Comparison of ENCODE assay signal across 29 mouse cellular contexts in the genomic region with DNA sequence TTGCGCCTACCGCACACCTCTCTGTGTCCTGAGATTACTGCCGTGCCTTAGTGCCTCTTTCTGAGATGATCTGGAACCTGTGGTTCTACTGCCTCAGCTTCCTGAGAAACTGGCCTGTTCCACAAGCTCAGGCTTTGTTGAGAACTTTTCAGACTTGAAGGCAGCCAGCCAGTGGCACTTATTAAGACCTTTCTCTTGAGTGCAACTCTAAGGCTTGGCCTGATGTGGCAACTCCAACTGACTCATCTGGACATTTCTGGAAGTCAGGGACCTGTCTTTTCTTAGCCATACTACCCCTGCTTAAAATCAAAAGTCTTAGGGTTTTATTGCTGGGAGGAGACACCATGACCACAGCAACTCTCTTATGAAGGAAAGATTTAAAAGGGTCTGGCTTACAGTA. TPM values are rescaled to one million over a fixed set of nuclear protein-coding genes. Genes with fewer than 3 reads are reported as not detected.
DNase-seq lines count a peak whose midpoint lies in the region; ATAC-seq and TF ChIP-seq lines count a peak whose summit lies in the region.
"Had no signal": no experiment of that assay in that cellular context is flagged by ENCODE, and none has a peak within 500 bp of the region (broad histone marks: within the 10 kb centered on the region; RNA-seq: fewer than 3 reads in every experiment).

No protein-coding gene starts in this region.

- no peak for TF ChIP-seq POLR2A in thymus, adult 2 months (IDR thresholded peaks at IDR 0.05; ENCODE audit: control insufficient read depth, extremely low read depth, insufficient read depth, low read length, poor library complexity)

- TF ChIP-seq CTCF in liver, embryonic 14.5 days (IDR thresholded peaks at IDR 0.05; ENCODE audit: low read depth): no peak
- no peak for TF ChIP-seq CTCF in thymus, adult 2 months (IDR thresholded peaks at IDR 0.05; ENCODE audit: borderline replicate concordance, control insufficient read depth, extremely low read depth, insufficient read depth, low read length, poor library complexity)

- peak overlapping the region in 1 of 2 experiments; percentile 17; a peak in 2 of 4 replicates for H3K4me3 ChIP-seq in liver, embryonic 14.5 days (ENCODE audit: insufficient read depth in 1 of 2, low read depth in 2 of 2, low read length in 2 of 2)
- H3K4me3 ChIP-seq in forebrain, embryonic 10.5 days: no peak overlapping the region
- no peak overlapping the region for H3K4me3 ChIP-seq in thymus, adult 2 months (ENCODE audit: control insufficient read depth, insufficient read depth, low read length)
- H3K4me3 ChIP-seq: embryonic facial prominence, embryonic 15.5 days; forebrain, embryonic 12.5 days; heart, embryonic 15.5 days; hindbrain, embryonic 13.5 days; limb, embryonic 13.5 days; lung, embryonic 15.5 days; neural tube, embryonic 15.5 days had no signal

- H3K36me3 ChIP-seq in liver, embryonic 14.5 days (replicated peaks; ENCODE audit: control insufficient read depth, insufficient read depth, low read depth): peaks cover 86% of the 10 kb centered on the region
- H3K36me3 ChIP-seq in forebrain, embryonic 10.5 days (replicated peaks): peaks cover 74% of the 10 kb centered on the region
- peaks cover 22% of the 10 kb centered on the region for H3K36me3 ChIP-seq in thymus, adult 2 months (ENCODE audit: control insufficient read depth, insufficient read depth, low read length)

- ATAC-seq in liver, embryonic 14.5 days (ENCODE audit: insufficient read depth): no peak
- ATAC-seq: activated CD4-positive, CD25-positive, alpha-beta regulatory T cell, adult 4 months; CD4-positive, CD25-positive, alpha-beta regulatory T cell, adult 4 months had no signal

- no peaks in the 10 kb centered on the region for H3K27me3 ChIP-seq in liver, embryonic 14.5 days (ENCODE audit: control insufficient read depth, insufficient read depth, low read length)
- H3K27me3 ChIP-seq in forebrain, embryonic 10.5 days (ENCODE audit: poor library complexity, severe bottlenecking): no peaks in the 10 kb centered on the region
- no peaks in the 10 kb centered on the region for H3K27me3 ChIP-seq in thymus, adult 2 months (ENCODE audit: control insufficient read depth, insufficient read depth, low read length)
- H3K27me3 ChIP-seq: embryonic facial prominence, embryonic 15.5 days; forebrain, embryonic 12.5 days; heart, embryonic 15.5 days; hindbrain, embryonic 13.5 days; limb, embryonic 13.5 days; lung, embryonic 15.5 days; neural tube, embryonic 15.5 days had no signal

- DNase-seq in adrenal gland, adult 2 months: peak; percentile 29
- DNase-seq in adrenal gland, adult 8-10 months: no peak
- DNase-seq in lung, postnatal 36 days: peak; percentile 29
- DNase-seq in lung, postnatal 14 days: no peak
- DNase-seq in liver, embryonic 14.5 days (ENCODE audit: low read depth in 3 of 3, low spot score in 3 of 3): no peak
- no peak for DNase-seq in forebrain, embryonic 10.5 days (ENCODE audit: extremely low spot score, low spot score)
- no peak for DNase-seq in thymus, adult 2 months
- DNase-seq in embryo, embryonic 10.5 days (ENCODE audit: low spot score): no peak
- DNase-seq: cerebellum, adult 11-12 months; cerebellum, postnatal 10 days; embryo, embryonic 11 days; heart, postnatal 36 days; kidney, adult 18-20 months; kidney, postnatal 4 days; right cerebral cortex, adult 18-20 months; right cerebral cortex, postnatal 4 days had no signal

- H3K27ac ChIP-seq in liver, embryonic 14.5 days: peak overlapping the region; percentile 90
- no peak overlapping the region for H3K27ac ChIP-seq in forebrain, embryonic 10.5 days
- H3K27ac ChIP-seq in thymus, adult 2 months (ENCODE audit: control insufficient read depth, insufficient read depth, low read length): no peak overlapping the region
- H3K27ac ChIP-seq: embryonic facial prominence, embryonic 15.5 days; forebrain, embryonic 12.5 days; heart, embryonic 15.5 days; hindbrain, embryonic 13.5 days; limb, embryonic 13.5 days; lung, embryonic 15.5 days; neural tube, embryonic 15.5 days had no signal

- H3K4me2 ChIP-seq in liver, embryonic 14.5 days (ENCODE audit: low read depth): peak overlapping the region; percentile 99
- H3K4me2 ChIP-seq: embryonic facial prominence, embryonic 15.5 days; forebrain, embryonic 12.5 days; heart, embryonic 15.5 days; hindbrain, embryonic 13.5 days; limb, embryonic 13.5 days; lung, embryonic 15.5 days; midbrain, embryonic 11.5 days; neural tube, embryonic 15.5 days had no signal

- no peak for TF ChIP-seq EP300 in liver, embryonic 14.5 days (IDR thresholded peaks at IDR 0.05; ENCODE audit: low read depth)

- H3K9me3 ChIP-seq in liver, embryonic 14.5 days (ENCODE audit: control insufficient read depth, low read length): no peaks in the 10 kb centered on the region
- no peaks in the 10 kb centered on the region for H3K9me3 ChIP-seq in forebrain, embryonic 10.5 days
- H3K9me3 ChIP-seq: embryonic facial prominence, embryonic 15.5 days; forebrain, embryonic 12.5 days; heart, embryonic 15.5 days; hindbrain, embryonic 13.5 days; limb, embryonic 13.5 days; lung, embryonic 15.5 days; neural tube, embryonic 15.5 days had no signal

- H3K9ac ChIP-seq in liver, embryonic 14.5 days (replicated peaks): peak overlapping the region; percentile 31; the same call in 1 of the 2 replicates
- H3K9ac ChIP-seq: embryonic facial prominence, embryonic 15.5 days; forebrain, embryonic 12.5 days; heart, embryonic 15.5 days; hindbrain, embryonic 13.5 days; lung, embryonic 15.5 days; neural tube, embryonic 15.5 days had no signal

- 67% methylated on average over 3 of the region's 3 CpGs for WGBS in liver, embryonic 14.5 days (ENCODE audit: insufficient replicate concordance)
- WGBS in forebrain, embryonic 10.5 days: 94% methylated on average over 3 of the region's 3 CpGs
- WGBS in thymus, adult 2 months: 82% methylated on average over 3 of the region's 3 CpGs

- peaks cover 50 to 56% of the 10 kb centered on the region in 2 experiments for H3K4me1 ChIP-seq in liver, embryonic 14.5 days (replicated peaks; ENCODE audit: control insufficient read depth in 2 of 2, insufficient read depth in 2 of 2, low read length in 1 of 2)
- H3K4me1 ChIP-seq in forebrain, embryonic 10.5 days: peaks cover 52% of the 10 kb centered on the region
- H3K4me1 ChIP-seq in thymus, adult 2 months (replicated peaks; ENCODE audit: control insufficient read depth, insufficient read depth, low read length): peaks cover 23% of the 10 kb centered on the region

RNA-seq across cellular contexts. Expression of gene Anp32b, which starts 6.5 kb away (rescaled TPM):
- total RNA-seq in adrenal gland, adult 2 months (2021): 100 to 1,000 TPM; 103 to 121 TPM
- 56.8 and 73.6 TPM in 2 replicates for polyA plus RNA-seq in adrenal gland, adult 2 months (2012; rRNA removed)
- total RNA-seq in adrenal gland, adult 8-10 months (2022): 100 to 1,000 TPM; 104 to 129 (median 117) TPM
- polyA plus RNA-seq in liver, embryonic 14.5 days (2012; rRNA removed): 60.1 and 171 TPM in 2 replicates
- polyA plus RNA-seq in liver, embryonic 14.5 days (2014; fragmentation: Nextera tagmentation; extraction: Ambion mirVana): 351 and 427 TPM in 2 replicates
- polyA plus RNA-seq in forebrain, embryonic 10.5 days (2016; fragmentation: Nextera tagmentation; extraction: Ambion mirVana): 424 and 464 TPM in 2 replicates
- 52.6 and 126 TPM in 2 replicates for polyA plus RNA-seq in thymus, adult 2 months (2012; rRNA removed)

RNA-seq across cellular contexts. Expression of gene Nans, which starts 31.9 kb away (rescaled TPM):
- 10 to 100 TPM; 38.4 to 42.5 TPM for total RNA-seq in adrenal gland, adult 2 months (2021)
- polyA plus RNA-seq in adrenal gland, adult 2 months (2012; rRNA removed): 13.7 and 16.0 TPM in 2 replicates
- 10 to 100 TPM; 35.0 to 43.4 (median 38.6) TPM for total RNA-seq in adrenal gland, adult 8-10 months (2022)
- 32.9 and 36.0 TPM in 2 replicates for polyA plus RNA-seq in liver, embryonic 14.5 days (2012; rRNA removed)
- 49.4 and 51.8 TPM in 2 replicates for polyA plus RNA-seq in liver, embryonic 14.5 days (2014; fragmentation: Nextera tagmentation; extraction: Ambion mirVana)
- polyA plus RNA-seq in forebrain, embryonic 10.5 days (2016; fragmentation: Nextera tagmentation; extraction: Ambion mirVana): 75.7 and 77.5 TPM in 2 replicates
- 52.3 and 53.4 TPM in 2 replicates for polyA plus RNA-seq in thymus, adult 2 months (2012; rRNA removed)

RNA-seq across cellular contexts. Expression of gene Hemgn, which starts 43.9 kb away (rescaled TPM):
- total RNA-seq in adrenal gland, adult 2 months (2021): not detected
- polyA plus RNA-seq in adrenal gland, adult 2 months (2012; rRNA removed): not detected in 2 replicates
- under 1 TPM in 1 of 4 experiments, not detected in 3; 0.11 TPM for total RNA-seq in adrenal gland, adult 8-10 months (2022)
- polyA plus RNA-seq in liver, embryonic 14.5 days (2012; rRNA removed): 191 and 274 TPM in 2 replicates
- 293 and 315 TPM in 2 replicates for polyA plus RNA-seq in liver, embryonic 14.5 days (2014; fragmentation: Nextera tagmentation; extraction: Ambion mirVana)
- 13.8 and 19.7 TPM in 2 replicates for polyA plus RNA-seq in forebrain, embryonic 10.5 days (2016; fragmentation: Nextera tagmentation; extraction: Ambion mirVana)
- polyA plus RNA-seq in thymus, adult 2 months (2012; rRNA removed): 0.93 and 1.3 TPM in 2 replicates
- total RNA-seq: gastrocnemius, adult 18-20 months; left cerebral cortex, postnatal 25 days; midbrain, postnatal 0 days had no signal
- polyA plus RNA-seq: midbrain, postnatal 0 days had no signal

Comparison
In these comparisons a context has a peak if more than half of its experiments do, and no peak if none do; other contexts are left out.
1. DNase-seq: peak in adrenal gland, adult 2 months (single experiment) and lung, postnatal 36 days (single experiment); none in adrenal gland, adult 8-10 months (single experiment), lung, postnatal 14 days (single experiment), liver, embryonic 14.5 days (0 of 3), forebrain, embryonic 10.5 days (single experiment), thymus, adult 2 months (single experiment) and embryo, embryonic 10.5 days (single experiment).